Mouse (Mus musculus) T-helper 17 cell (primary cell): Measurements from ENCODE around the gene Jup.
"Not testable (repeated sequence)": the region's sequence is repeated elsewhere in the genome, so short reads cannot be mapped to it uniquely, and the experiment has no call there.

Source experiments
- in situ Hi-C, 2 experiments: fragments of 300-600 bp; cut with MboI, MseI; formaldehyde crosslinking; loops; 1 replicate in 1 of 2; 2 replicates in 1 of 2; pipeline ENCODE4 v1.15.1; 2025; ENCODE audit warnings: high pct_unique_total_duplicates in 2 of 2

Gene Jup

GRCm38 (mm10) chr11:100360175-100360574 is 37.4 kb downstream of the Jup start:
- in situ Hi-C loops: loop anchor here in 1 of 2 experiments (10.0 kb wide), 1 partner anchor 125 kb away; no protein-coding TSS in a partner anchor

- in situ Hi-C loops: no loop called here
These were observed 40.2 kb downstream of the Jup start for GRCm38 (mm10) chr11:100357408-100357807.

GRCm38 (mm10) chr11:100356819-100357211 is 40.7 kb downstream of the Jup start:
- in situ Hi-C loops: no loop called here

DNA sequence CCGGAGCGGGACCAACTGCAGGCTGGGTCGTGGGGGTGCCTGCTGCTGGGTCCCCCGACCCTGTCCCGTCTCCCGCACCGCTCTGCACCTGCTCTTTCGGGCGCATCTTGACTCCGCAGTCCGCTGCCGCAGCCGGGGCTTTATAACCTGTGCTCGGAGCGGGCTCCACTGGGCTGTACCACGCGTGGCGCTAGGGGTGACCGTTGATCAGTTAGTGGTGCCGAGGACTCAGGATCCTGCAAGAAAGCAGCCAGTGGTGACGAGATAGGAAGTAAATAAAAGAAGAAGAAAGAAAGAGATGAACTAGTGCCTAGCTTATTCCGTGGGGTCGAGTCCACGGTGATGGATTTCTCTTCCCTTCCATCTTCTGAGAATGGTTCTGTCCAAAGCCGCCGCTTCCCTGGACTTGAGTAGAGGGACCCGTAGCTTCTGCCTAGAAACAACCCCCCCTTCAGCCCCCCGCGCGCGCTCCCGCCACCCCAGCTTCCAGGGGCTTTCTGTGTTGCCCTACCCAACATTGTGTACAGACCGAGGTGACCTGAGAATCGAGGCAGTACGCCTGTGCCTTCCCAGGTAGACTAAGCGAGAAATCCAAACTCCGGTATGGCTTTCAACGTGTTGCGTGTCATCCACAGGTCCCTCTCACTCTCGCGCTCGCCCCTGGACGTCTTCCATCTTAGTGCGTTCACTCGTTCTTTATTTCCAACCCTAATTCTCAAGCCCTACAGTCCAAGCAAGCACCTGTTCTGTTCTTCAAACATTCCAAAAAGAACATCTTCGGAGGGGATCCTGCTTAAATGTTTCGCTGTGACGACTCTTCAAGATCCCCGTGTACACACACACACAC is 41.4 kb downstream of the Jup start, which contains the start of gene Hap1:
TSS of gene Hap1 (minus strand) at position 157 of the 847 bp plus-strand sequence.
- in situ Hi-C loops: no loop called here

DNA sequence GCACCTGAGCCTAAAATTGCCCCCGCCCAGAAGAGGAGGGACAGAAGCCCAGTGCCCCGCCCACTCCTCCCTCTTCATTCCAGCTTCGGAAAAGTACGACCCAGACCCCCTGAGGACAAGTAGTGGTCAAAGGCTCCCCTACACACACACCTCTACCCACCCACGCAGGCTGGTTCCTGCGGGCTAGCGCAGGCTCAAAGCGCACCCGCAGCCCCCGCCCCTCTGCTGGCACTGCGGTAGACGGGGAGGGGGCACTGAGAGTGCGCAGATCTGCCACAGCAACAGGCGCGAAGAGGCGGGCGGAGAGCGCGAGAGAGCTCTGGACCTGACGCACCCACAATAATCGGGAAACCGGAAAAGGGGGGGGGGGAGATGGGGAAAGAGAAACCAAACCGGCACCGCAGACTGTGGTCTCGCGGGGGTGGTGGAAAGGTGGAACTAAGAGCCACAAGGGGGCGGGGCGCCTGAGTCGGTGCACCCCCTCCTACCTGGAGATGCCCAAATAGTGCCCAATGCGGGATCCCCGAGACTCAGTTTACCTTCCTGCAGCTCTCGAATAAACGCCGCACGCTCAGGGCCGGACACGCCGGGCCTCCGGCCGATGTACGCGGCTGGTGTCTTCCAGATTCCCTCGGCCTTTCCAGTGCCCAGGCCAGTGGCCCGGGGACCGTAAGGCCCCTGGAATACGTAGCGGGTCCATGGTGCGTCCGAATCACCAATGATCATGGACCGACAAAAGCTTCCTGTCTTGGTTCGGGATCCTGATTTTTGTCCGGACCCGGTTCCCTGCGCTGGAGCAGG is 42.2 kb downstream of the Jup start:
- in situ Hi-C loops: no loop called here

GRCm38 (mm10) chr11:100352076-100352857 is 45.3 kb downstream of the Jup start:
- in situ Hi-C loops: no loop called here

GRCm38 (mm10) chr11:100344269-100344668 is 53.3 kb downstream of the Jup start:
- in situ Hi-C loops: no loop called here

DNA sequence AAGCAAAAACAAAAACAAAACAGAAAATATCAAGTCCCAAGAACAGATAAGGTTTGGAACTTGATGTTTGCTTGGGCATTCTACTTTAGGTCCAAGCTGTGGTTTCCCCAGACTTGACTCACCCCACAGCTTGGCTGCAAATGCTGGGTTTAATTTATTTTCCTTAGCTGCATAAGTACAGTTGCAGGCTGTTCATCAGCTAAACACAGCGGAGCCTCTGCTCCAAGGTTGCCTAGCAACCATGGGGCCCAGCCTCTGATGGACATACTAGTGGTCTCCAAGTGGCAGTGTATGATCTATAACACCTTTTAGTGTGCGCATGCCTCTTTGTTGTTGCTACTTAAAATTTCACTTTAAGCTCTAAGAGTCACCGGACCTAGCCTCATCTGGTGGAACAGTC is 61.8 kb downstream of the Jup start:
- in situ Hi-C loops: no loop called here

DNA sequence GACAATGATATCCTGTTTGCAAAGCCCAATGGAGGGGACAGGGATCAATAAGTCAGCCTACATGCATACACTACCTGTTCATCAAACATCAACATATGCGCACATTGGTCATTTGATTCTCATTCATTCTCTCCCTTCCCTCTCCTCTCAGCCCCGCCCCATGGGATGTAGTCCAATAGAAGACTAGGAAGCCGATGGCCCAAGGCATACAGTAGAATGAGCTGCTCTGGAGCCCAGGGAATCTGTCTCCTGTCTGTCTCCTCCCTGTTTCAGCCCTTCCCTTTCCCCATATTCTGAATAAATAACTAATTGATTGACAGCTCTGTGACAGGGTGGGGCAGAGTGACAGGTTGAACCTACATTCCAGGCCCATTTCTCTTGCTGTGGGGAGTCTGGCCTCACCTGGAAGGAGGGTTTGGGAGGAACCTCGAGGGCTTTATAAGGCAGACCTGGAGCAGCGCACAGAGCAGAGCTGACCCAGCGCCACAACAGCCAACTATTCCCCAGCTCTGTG is 63.6 kb downstream of the Jup start, which contains the start of gene Gast:
TSS of gene Gast (plus strand) at position 464 of the 514 bp plus-strand sequence.
- in situ Hi-C loops: no loop called here

GRCm38 (mm10) chr11:100332766-100333515 is 64.6 kb downstream of the Jup start:
- in situ Hi-C loops: no loop called here

- in situ Hi-C loops: not testable (repeated sequence)
These were observed 66.7 kb downstream of the Jup start for GRCm38 (mm10) chr11:100330816-100331375.

- in situ Hi-C loops: no loop called here
These were observed 67.3 kb downstream of the Jup start for GRCm38 (mm10) chr11:100330235-100330634.

DNA sequence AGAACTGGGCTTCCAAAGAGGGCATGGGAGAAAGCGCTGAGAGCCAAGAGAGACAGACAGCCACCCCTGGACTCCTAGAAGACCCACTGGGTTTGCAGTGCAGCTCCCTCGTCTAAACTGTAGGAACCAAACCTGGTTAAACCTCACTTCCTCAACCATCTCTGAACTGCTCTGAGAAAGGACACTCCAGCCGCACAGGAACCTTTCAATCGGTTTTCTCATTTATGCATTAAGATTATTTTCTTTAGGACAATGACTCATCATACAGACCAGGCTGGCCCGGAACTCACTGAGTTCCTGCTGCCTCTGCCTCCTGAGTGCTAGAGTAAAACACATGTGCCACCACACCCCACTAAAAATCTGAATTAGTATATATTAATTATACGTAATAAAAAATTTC is 69.8 kb downstream of the Jup start:
- in situ Hi-C loops: no loop called here

- in situ Hi-C loops: no loop called here
These were observed 70.2 kb downstream of the Jup start for GRCm38 (mm10) chr11:100327316-100327715.

DNA sequence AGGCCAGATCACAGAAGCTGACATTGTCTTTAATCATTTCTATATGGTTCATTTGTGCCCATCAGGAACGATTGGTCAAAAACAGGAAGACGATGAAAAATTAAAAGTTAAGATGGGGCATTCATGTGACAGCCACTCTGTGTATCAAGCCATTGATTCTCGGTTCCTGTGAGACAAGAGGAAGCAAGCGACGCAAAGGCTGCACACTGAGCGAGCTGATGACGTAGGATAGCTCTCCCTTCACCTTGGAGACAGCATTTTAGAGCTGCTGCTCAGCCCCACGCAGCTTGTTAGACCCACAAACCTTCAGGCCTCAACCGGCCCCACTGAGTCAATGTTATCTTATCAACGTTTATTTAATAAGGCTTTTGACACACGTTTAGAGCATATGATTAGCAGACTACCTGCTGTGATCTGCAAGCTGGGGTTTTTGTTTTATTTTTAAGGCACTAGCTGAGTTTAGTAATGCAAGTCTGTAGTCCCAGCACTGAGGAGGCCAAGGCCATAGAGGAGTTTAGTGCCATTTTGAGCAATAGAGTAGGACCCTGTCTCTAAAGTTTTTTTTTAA is 72.4 kb downstream of the Jup start:
- in situ Hi-C loops: no loop called here

GRCm38 (mm10) chr11:100323578-100323977 is 74.0 kb downstream of the Jup start:
- in situ Hi-C loops: no loop called here

DNA sequence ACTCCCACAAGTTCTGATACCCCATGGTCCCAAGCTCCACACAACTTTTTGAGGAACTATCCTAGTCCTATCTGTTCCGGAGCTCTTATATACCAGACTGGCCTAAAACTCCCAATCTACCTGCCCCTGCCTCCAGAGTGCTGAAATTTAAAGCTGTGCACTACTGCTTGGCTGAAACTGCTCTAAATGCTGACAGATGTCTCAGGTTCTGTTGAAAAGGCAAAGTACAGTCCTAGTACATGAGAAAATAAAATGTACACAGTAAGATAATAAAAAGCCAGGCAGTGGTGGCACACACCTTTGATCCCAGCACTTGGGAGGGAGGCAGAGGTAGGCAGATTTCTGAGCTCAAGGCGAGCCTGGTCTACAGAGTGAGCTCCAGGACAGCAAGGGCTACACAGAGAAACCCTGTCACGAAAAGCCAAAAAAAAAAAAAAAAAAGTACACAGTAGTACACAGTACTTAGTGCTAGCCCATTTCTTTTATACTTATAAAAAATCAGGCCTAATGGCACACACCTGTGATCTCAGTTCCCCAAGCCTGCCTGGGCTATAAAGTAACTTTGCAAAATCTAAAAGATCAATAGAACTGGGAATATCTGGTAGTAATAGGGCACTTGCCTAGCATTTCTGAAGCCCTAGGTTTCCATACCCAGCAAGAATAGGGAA is 74.8 kb downstream of the Jup start:
- in situ Hi-C loops: no loop called here

- in situ Hi-C loops: not testable (repeated sequence)
These were observed 75.9 kb downstream of the Jup start for GRCm38 (mm10) chr11:100321479-100322305.
